Mouse (Mus musculus): Measurements from ENCODE around the gene Herpud2. TPM values are rescaled to one million over a fixed set of nuclear protein-coding genes. Genes with fewer than 3 reads are reported as not detected.

The Herpud2 gene
- polyA plus RNA-seq, 1 experiment from 2014 or later, result 37.4 TPM

- H3K36me3 ChIP-seq, result no peaks in the 10 kb centered on the region
- H3K4me2 ChIP-seq (replicated peaks), result no peak overlapping the region
- no peaks in the 10 kb centered on the region for H3K27me3 ChIP-seq
- WGBS, result 80% methylated on average over 5 of the region's 5 CpGs
- no peaks in the 10 kb centered on the region for H3K9me3 ChIP-seq
- H3K4me3 ChIP-seq (replicated peaks), result no peak overlapping the region
- no peak overlapping the region for H3K27ac ChIP-seq
- H3K4me1 ChIP-seq (replicated peaks), result no peaks in the 10 kb centered on the region
- no peak for ATAC-seq
- H3K9ac ChIP-seq (replicated peaks), result no peak overlapping the region
Observed at GRCm38 (mm10) chr9:25174614-25175013, 23.0 kb upstream of the Herpud2 start.

- no peak for ATAC-seq
- Histone ChIP-seq H3K27me3 (no peaks in the 10 kb centered on the region), H3K9ac (replicated peaks) (no peak overlapping the region), H3K4me3 (replicated peaks) (no peak overlapping the region), H3K9me3 (no peaks in the 10 kb centered on the region), H3K36me3 (no peaks in the 10 kb centered on the region), H3K4me1 (replicated peaks) (no peaks in the 10 kb centered on the region), H3K4me2 (replicated peaks) (no peak overlapping the region), H3K27ac (no peak overlapping the region)
- 76% methylated on average over 4 of the region's 4 CpGs for WGBS
Observed at GRCm38 (mm10) chr9:25173171-25173570, 21.6 kb upstream of the Herpud2 start.

- Histone ChIP-seq H3K4me3 (replicated peaks) (no peak overlapping the region), H3K9me3 (no peaks in the 10 kb centered on the region), H3K36me3 (no peaks in the 10 kb centered on the region), H3K4me1 (replicated peaks) (no peaks in the 10 kb centered on the region), H3K4me2 (replicated peaks) (no peak overlapping the region), H3K9ac (replicated peaks) (no peak overlapping the region), H3K27ac (no peak overlapping the region), H3K27me3 (no peaks in the 10 kb centered on the region)
- ATAC-seq, result no peak
Observed at GRCm38 (mm10) chr9:25169626-25170025, 18.0 kb upstream of the Herpud2 start.

- 32% methylated on average over 6 of the region's 6 CpGs for WGBS
- no peak overlapping the region for H3K4me2 ChIP-seq (replicated peaks)
- no peak overlapping the region for H3K4me3 ChIP-seq (replicated peaks)
- H3K9ac ChIP-seq (replicated peaks), result no peak overlapping the region
- no peaks in the 10 kb centered on the region for H3K36me3 ChIP-seq
- no peaks in the 10 kb centered on the region for H3K9me3 ChIP-seq
- H3K27me3 ChIP-seq, result no peaks in the 10 kb centered on the region
- peak; percentile 63; the same call in 1 of the 2 replicates for ATAC-seq
- no peaks in the 10 kb centered on the region for H3K4me1 ChIP-seq (replicated peaks)
- H3K27ac ChIP-seq, result no peak overlapping the region
Observed at GRCm38 (mm10) chr9:25167458-25168084, 16.0 kb upstream of the Herpud2 start.

- no peak overlapping the region for H3K4me2 ChIP-seq (replicated peaks)
- no peak for ATAC-seq
- no peaks in the 10 kb centered on the region for H3K4me1 ChIP-seq (replicated peaks)
- H3K9ac ChIP-seq (replicated peaks), result no peak overlapping the region
- H3K27ac ChIP-seq, result no peak overlapping the region
- WGBS, result 86% methylated on average over 4 of the region's 4 CpGs
- H3K4me3 ChIP-seq (replicated peaks), result no peak overlapping the region
- no peaks in the 10 kb centered on the region for H3K27me3 ChIP-seq
- H3K9me3 ChIP-seq, result no peaks in the 10 kb centered on the region
- H3K36me3 ChIP-seq, result no peaks in the 10 kb centered on the region
Observed at GRCm38 (mm10) chr9:25158218-25158617, 6.6 kb upstream of the Herpud2 start.

DNA sequence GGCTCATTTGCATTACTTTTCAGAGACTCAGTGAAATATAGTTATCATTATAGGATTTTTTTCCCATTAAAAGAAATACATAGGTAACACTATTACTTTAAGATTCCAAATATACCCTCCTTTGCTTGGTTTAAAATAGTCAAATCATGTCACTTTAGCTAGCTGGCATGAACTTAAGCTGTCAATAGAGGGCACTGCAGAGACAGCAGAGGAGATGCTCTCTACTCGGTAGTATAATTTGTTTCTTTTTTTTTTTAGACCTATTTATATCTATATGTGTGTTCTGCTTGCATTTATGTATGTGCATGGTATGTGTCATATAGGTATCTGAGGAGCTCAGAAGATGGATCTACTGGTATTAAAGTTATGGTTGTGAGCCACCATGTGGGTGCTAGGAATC, 4.8 kb upstream of the Herpud2 start:
- Histone ChIP-seq H3K27ac (no peak overlapping the region), H3K9me3 (no peaks in the 10 kb centered on the region), H3K36me3 (no peaks in the 10 kb centered on the region), H3K9ac (replicated peaks) (no peak overlapping the region), H3K27me3 (no peaks in the 10 kb centered on the region), H3K4me2 (replicated peaks) (no peak overlapping the region), H3K4me3 (replicated peaks) (no peak overlapping the region), H3K4me1 (replicated peaks) (peaks cover 6% of the 10 kb centered on the region)
- 22% methylated on average over 1 of the region's 1 CpGs for WGBS
- ATAC-seq, result no peak

DNA sequence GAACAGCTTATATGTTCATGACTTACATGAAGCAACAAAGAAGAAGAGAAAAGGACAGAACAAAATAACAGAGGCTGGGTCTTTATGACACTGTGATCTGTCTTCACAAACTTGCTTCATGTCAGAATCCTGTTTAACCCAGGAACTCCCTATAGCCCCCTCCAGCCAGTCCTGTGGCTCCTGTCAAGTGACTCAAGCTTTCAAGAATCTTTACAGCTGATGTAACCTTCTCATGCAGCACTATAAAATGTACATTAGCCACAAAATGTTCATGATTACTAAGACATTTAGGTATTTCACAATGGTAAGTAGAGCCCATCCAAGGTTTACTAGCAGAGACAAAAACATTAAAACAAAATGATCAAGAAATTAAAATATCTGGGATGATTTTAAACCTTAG, 1.4 kb upstream of the Herpud2 start:
- no peak overlapping the region for H3K27ac ChIP-seq
- H3K4me1 ChIP-seq (replicated peaks), result peaks cover 28% of the 10 kb centered on the region
- H3K9me3 ChIP-seq, result no peaks in the 10 kb centered on the region
- H3K9ac ChIP-seq (replicated peaks), result no peak overlapping the region
- H3K4me3 ChIP-seq (replicated peaks), result no peak overlapping the region
- H3K36me3 ChIP-seq, result no peaks in the 10 kb centered on the region
- no peak for ATAC-seq
- no peaks in the 10 kb centered on the region for H3K27me3 ChIP-seq
- H3K4me2 ChIP-seq (replicated peaks), result no peak overlapping the region

- WGBS, result 14% methylated on average over 1 of the region's 1 CpGs
- Histone ChIP-seq H3K27ac (peak overlapping the region; percentile 99), H3K9ac (replicated peaks) (peak overlapping the region; percentile 99), H3K9me3 (no peaks in the 10 kb centered on the region), H3K4me3 (replicated peaks) (peak overlapping the region; percentile 77), H3K36me3 (no peaks in the 10 kb centered on the region), H3K4me2 (replicated peaks) (peak overlapping the region; percentile 91), H3K27me3 (no peaks in the 10 kb centered on the region), H3K4me1 (replicated peaks) (peaks cover 31% of the 10 kb centered on the region)
- no peak for ATAC-seq
Observed at GRCm38 (mm10) chr9:25152457-25152856, 837 bp upstream of the Herpud2 start.

DNA sequence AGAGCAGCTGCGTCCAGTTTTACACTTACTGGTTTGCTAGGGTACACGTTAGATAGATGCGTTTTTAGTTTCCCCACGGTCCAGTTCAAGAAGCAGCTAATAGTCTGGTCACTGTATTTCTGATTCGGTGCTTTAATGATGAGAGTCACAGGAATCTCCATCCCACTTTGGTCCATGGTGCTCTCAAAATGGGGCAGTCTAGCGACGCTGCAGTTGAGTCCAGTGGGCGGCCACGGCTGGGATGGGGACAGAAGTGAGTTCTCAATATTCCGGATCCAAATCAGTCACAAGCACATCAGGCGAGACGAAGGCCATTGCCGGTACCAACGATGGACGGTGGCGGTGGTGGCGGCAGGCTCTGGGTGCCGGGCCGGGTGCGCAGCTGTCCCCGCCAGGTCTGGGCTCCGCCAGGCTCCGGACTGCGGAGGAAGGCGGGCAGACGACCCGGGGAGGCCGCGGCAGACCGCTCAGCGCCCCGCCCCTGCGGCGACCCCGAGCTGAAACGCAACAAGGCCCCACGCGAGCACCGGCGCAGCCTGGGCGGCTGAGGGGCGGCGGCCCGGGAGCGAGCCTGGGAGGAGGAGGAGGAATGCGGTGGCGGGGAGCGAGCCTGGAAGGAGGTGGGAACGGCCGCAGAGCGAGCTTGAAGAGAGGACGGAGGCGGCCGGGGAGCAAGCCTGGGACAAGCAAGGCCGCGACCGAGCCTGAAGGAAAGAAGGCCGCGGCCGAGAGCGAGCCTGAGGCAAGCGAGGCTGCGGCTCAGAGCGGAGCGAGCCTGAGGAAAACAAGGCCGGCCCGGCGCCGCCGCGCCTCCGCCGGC, 619 bp downstream of the Herpud2 start:
- Histone ChIP-seq H3K36me3 (no peaks in the 10 kb centered on the region), H3K9me3 (no peaks in the 10 kb centered on the region), H3K4me3 (replicated peaks) (peak overlapping the region; percentile 77), H3K9ac (replicated peaks) (peak overlapping the region; percentile 99), H3K27ac (peak overlapping the region; percentile 99), H3K4me2 (replicated peaks) (peak overlapping the region; percentile 91), H3K4me1 (replicated peaks) (peaks cover 36% of the 10 kb centered on the region), H3K27me3 (no peaks in the 10 kb centered on the region)
- WGBS, result under 1% methylated on average over 73 of the region's 73 CpGs
- peak; percentile 75 for ATAC-seq

GRCm38 (mm10) chr9:25148767-25149166, 2.9 kb downstream of the Herpud2 start:
- no peaks in the 10 kb centered on the region for H3K9me3 ChIP-seq
- H3K36me3 ChIP-seq, result no peaks in the 10 kb centered on the region
- H3K4me3 ChIP-seq (replicated peaks), result peak overlapping the region; percentile 29
- no peak overlapping the region for H3K27ac ChIP-seq
- no peak for ATAC-seq
- H3K4me2 ChIP-seq (replicated peaks), result peak overlapping the region; percentile 54
- H3K9ac ChIP-seq (replicated peaks), result peak overlapping the region; percentile 49
- H3K4me1 ChIP-seq (replicated peaks), result peaks cover 39% of the 10 kb centered on the region
- H3K27me3 ChIP-seq, result no peaks in the 10 kb centered on the region

- H3K27me3 ChIP-seq, result no peaks in the 10 kb centered on the region
- H3K4me1 ChIP-seq (replicated peaks), result peaks cover 33% of the 10 kb centered on the region
- WGBS, result 95% methylated on average over 1 of the region's 1 CpGs
- H3K4me2 ChIP-seq (replicated peaks), result no peak overlapping the region
- no peak for ATAC-seq
- H3K9ac ChIP-seq (replicated peaks), result no peak overlapping the region
- H3K4me3 ChIP-seq (replicated peaks), result no peak overlapping the region
- H3K9me3 ChIP-seq, result no peaks in the 10 kb centered on the region
- no peak overlapping the region for H3K27ac ChIP-seq
- no peaks in the 10 kb centered on the region for H3K36me3 ChIP-seq
Observed at GRCm38 (mm10) chr9:25145925-25146324, 5.7 kb downstream of the Herpud2 start.

- Histone ChIP-seq H3K4me1 (replicated peaks) (peaks cover 20% of the 10 kb centered on the region), H3K9me3 (no peaks in the 10 kb centered on the region), H3K4me2 (replicated peaks) (no peak overlapping the region), H3K36me3 (no peaks in the 10 kb centered on the region), H3K27ac (no peak overlapping the region), H3K27me3 (no peaks in the 10 kb centered on the region), H3K4me3 (replicated peaks) (no peak overlapping the region), H3K9ac (replicated peaks) (no peak overlapping the region)
- no peak for ATAC-seq
Observed at GRCm38 (mm10) chr9:25143950-25144349, 7.7 kb downstream of the Herpud2 start.
